Mouse (Mus musculus) layer of hippocampus, postnatal 36 days (tissue): Measurements from ENCODE around the gene Galntl6. TPM values are rescaled to one million over a fixed set of nuclear protein-coding genes. Genes with fewer than 3 reads are reported as not detected.
A peak's percentile ranks its signal among the peaks of the same experiment; 100 is the strongest.

Experiments used
- DNase-seq, 2 experiments: peaks; one replicate each; pipeline ENCODE4 v3.0.0; 2022
- total RNA-seq, 2 experiments: library from RNA; stranded (reverse); gene quantifications; 2 replicates each; pipeline ENCODE4 v1.2.3; 2021

Gene Galntl6
- total RNA-seq, 2 experiments from 2014 or later: 48.7 to 51.7 TPM

GRCm38 (mm10) chr8:58258577-58259315, 653.7 kb downstream of the Galntl6 start:
- no peak for DNase-seq

GRCm38 (mm10) chr8:58253620-58254019, 658.8 kb downstream of the Galntl6 start:
- DNase-seq: no peak

- DNase-seq: no peak
These were observed 667.6 kb downstream of the Galntl6 start for GRCm38 (mm10) chr8:58244830-58245229.

GRCm38 (mm10) chr8:58234220-58234619, 678.2 kb downstream of the Galntl6 start:
- DNase-seq: no peak

GRCm38 (mm10) chr8:58228725-58229124, 683.7 kb downstream of the Galntl6 start:
- no peak for DNase-seq

GRCm38 (mm10) chr8:58217885-58218284, 694.6 kb downstream of the Galntl6 start:
- DNase-seq: no peak

- DNase-seq: no peak
These were observed 722.7 kb downstream of the Galntl6 start for GRCm38 (mm10) chr8:58189694-58190093.

- DNase-seq: peak; percentile 10 to 29
These were observed 765.5 kb downstream of the Galntl6 start for GRCm38 (mm10) chr8:58146961-58147360.

GRCm38 (mm10) chr8:58086733-58087132, 825.7 kb downstream of the Galntl6 start:
- no peak for DNase-seq

GRCm38 (mm10) chr8:58084931-58085330, 827.5 kb downstream of the Galntl6 start:
- DNase-seq: no peak

- no peak for DNase-seq
These were observed 830.7 kb downstream of the Galntl6 start for GRCm38 (mm10) chr8:58081715-58082114.

- DNase-seq: no peak
These were observed 837.8 kb downstream of the Galntl6 start for GRCm38 (mm10) chr8:58074611-58075010.

GRCm38 (mm10) chr8:58073733-58074132, 838.7 kb downstream of the Galntl6 start:
- DNase-seq: no peak

GRCm38 (mm10) chr8:58032271-58032670, 880.2 kb downstream of the Galntl6 start:
- no peak for DNase-seq

- DNase-seq: no peak
These were observed 886.9 kb downstream of the Galntl6 start for GRCm38 (mm10) chr8:58025558-58025957.

GRCm38 (mm10) chr8:58025094-58025493, 887.3 kb downstream of the Galntl6 start:
- DNase-seq: no peak

- no peak for DNase-seq
These were observed 888.8 kb downstream of the Galntl6 start for GRCm38 (mm10) chr8:58023426-58024176.

GRCm38 (mm10) chr8:57989428-57990171, 922.8 kb downstream of the Galntl6 start:
- no peak for DNase-seq

- no peak for DNase-seq
These were observed 935.1 kb downstream of the Galntl6 start for GRCm38 (mm10) chr8:57977372-57977771.

- DNase-seq: no peak
These were observed 938.3 kb downstream of the Galntl6 start for GRCm38 (mm10) chr8:57974093-57974492.

- no peak for DNase-seq
These were observed 939.6 kb downstream of the Galntl6 start for GRCm38 (mm10) chr8:57972832-57973231.

GRCm38 (mm10) chr8:57966676-57967075, 945.8 kb downstream of the Galntl6 start:
- no peak for DNase-seq

- DNase-seq: no peak
These were observed 946.9 kb downstream of the Galntl6 start for GRCm38 (mm10) chr8:57965508-57965907.
